Mouse (Mus musculus): Measurements from ENCODE around the gene Polr3f.

Gene Polr3f

DNA sequence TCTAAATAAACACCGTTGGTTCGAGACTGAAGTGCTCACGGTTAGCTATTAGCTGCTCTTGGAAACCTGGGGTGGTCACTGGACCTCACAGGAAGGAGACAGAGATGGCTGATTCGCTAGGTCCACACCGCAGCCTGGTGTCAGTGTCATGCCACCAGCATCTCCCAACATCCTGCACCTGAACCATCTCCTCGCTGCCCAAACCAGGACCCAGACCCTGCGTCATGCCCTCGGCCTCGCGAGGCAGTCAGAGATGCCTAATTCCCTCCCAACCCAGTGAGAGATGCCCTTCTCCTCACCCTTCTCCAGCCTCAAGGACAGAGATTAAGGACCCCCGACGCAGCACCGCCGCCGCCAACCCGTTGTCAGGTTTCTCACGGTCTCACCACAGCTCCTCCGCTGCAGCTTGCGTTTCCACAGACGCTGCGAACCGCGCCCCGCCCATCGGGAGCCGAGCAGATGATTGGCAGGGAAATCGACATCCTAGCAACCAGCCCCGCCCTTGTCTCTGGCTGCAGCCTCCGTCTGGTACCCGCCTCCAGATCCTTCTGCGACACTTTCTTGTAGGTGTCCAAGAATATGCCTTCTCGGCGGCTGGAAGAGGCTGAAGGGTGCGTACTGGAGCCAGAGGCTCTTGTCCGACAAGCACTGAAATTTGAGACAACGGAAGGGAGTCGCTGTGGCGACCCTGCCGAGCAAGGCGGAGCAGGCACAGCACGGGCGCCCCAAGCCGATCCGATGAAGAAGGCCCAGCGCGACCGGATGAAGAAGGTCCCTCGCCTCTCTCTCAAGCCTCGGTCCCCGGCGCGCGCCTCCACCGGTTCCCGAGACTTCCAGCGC is at the start of gene Polr3f, which contains the start of gene Dzank1:
Gene Polr3f (plus strand): TSS at position 738 of the 840 bp plus-strand sequence.
Gene Dzank1 (minus strand): TSS at position 434 of the 840 bp plus-strand sequence.
- DNase-seq = peak; percentile 96 to 99

DNA sequence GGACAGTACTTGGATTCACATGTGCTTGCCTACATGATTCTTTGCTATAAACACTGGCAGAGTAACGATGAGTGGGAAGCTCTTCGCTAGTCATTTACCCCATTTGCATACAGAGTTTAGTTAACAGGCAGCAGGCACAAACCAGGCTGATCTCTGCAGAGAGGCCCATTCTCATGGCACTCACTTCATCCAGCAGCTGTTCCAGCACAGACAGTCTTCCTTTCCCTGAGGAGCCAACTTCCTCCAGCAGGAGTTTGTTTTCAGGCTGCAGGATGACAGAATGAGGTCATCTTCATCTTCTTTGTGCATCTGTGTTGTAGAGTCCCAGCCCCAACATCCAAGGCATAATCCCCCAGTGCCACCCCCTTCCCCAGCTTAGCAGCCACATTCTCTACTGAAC is 48.1 kb upstream of the Polr3f start:
- no peak for DNase-seq

DNA sequence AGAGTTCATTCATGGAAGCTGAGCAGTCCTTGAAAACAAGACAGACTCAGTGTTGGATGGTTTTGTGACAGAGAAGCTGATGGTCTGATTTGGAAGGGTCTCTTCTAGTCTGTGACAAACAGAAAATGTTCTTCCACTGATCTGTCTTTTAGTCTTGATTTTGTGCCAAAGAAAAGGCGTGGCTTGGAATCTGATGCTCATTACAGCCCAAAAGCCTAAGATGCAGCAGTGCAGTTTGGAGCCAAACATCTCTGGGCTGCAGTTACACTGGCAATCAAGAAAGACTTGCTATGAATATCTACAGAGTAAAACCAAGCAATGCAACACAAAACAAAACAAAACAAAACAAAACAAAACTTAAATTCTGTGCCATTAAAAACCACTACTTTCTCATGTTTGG is 43.4 kb upstream of the Polr3f start:
- DNase-seq = no peak

DNA sequence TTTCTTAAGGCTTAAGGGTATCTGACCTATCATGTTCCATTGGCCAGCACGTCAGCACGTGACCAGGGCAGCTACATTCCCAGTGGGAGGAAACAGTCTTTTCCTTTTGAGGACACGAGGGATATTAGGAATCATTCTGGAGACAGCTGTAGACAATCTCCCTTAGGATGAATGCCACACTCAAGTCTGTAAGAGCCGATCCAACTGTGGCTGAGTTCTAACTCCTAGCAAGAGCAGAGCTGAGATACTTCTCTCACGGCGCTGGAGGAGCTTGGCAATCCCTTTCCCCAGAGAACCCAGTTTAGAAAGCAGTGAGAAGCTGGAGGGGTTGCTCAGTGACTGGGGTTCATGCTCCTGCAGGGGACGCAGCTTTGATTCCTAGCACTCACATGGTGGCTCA is 42.1 kb upstream of the Polr3f start:
- DNase-seq = no peak

DNA sequence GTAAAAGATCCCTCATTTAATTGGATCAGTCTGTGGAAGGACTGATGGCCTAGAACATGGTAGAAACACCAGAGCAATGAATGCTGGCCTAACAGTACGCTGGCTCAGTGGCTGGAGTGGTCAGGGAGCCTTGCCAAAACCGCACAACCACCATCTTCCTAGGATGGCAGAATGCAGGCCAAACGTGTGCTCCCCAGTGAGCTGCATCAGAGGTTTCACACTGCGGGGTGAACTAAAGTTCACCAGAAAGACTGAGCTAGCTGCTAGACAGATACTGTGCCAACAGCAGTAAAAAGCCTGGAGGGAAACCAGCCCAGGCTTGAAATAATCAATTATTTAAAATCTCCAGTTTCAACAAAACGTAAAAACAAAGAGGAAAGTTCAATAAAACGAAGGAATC is 40.0 kb upstream of the Polr3f start:
- DNase-seq = no peak

DNA sequence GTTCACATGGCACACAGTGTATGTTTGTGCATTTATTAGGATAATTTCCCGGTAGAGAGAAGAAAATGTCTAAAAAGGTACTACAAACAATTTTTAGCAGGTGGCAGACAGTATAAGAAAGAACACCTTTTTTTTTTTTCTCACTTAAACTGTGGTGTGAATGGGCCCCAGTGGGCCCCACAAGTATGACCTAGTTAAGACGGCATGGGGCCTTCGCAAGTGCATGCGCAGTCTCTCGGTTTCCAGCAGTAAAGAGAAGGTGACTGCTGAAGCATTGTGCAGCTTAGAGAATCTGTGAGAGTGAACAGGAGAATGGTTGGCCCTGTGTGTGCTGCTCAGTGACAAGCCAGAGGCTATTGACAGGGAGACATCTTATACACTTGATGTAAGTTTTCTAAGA is 38.2 kb upstream of the Polr3f start:
- no peak for DNase-seq

DNA sequence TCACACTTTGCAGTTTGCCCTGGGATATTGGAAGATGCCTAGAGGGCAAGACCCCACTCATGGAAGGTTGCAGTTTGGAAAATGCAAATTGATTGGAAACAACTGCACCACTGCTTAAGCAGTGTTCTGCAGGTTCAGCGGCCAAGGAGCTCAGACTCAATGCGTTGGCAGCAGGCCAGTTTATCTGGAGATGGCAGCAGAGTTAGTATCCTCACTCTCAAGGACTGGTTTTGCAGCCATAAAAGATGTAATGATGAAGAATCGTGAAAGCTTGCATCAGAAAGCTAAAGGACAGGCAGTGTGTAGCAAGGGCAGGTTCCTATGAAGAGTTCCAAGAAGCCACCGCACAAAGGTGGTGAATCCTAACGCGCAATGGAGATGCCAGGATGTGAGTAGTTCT is 25.4 kb upstream of the Polr3f start:
- peak in 1 of 2 experiments; percentile 15 for DNase-seq

DNA sequence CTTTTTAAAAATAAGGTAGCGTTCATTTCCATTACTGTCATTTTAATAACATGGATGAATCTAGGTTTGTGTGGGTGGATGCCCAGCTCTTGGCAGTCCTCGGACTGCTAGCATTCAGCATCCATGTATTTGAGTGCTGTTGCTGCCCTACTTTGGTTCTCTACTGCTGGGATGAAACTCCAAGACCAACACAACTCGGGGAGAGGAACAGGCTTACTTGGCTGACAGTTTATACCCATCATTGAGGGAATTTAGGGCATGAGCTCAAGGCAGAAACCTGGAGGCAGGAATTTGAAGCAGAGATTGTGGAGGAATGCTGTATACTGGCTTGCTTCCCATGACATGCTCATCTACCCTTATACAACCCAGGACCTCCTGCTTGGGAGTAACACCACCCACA is 12.9 kb upstream of the Polr3f start:
- no peak for DNase-seq

DNA sequence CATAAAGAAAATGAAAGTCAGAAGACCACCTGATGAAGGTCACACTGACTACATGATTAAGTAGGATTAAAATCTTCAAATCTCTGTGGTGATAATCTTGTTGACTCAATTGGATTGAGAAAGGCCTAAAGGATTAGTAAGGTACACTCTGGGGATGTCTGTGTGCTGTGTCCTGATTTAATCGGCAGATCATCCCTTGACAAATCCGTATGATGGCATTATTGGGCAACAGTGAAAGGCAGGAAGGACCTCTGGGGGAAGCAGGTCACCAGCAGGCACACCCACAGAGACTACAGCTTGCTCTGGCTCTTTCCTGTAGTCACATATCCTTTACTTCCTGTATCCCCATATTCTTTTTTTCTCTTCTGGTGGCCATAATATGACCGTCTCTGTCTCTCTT is 7.7 kb upstream of the Polr3f start:
- DNase-seq = no peak

DNA sequence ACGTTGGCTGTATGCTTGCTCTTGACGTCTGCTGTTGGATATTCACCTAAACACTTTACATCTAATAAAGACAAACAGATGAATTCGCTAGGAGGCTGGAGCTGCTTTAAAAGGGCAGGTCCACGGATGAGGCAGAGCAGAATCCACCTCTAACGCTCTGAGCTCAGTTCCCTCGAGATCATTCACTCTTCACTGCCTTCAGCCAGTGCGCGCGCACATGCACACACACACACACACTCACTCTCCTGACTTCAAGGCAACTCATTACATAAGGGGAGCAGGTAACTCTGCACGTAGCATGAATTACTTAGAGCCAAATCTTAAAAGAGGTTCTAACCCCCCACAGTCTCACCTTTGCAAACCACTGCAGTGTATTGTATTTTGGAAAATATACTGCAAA is 1.7 kb upstream of the Polr3f start:
- DNase-seq = peak; percentile 31 to 37

DNA sequence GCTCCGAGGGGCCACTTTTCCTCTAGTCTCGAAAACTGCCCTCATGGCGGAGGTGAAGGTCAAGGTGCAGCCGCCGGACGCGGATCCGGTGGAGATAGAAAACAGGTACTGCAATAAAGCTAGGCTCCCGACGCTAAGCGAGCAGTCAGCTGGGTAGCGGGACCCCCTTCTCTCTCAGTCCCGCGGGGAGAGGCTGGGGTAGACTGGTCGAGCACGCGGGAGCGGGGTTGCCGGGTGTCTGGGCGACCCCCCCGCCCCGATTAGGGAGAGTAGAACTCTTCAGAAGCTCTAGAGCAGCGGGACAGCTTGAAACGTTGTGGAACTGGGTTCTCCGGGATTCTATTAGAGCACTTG is 280 bp downstream of the Polr3f start:
- DNase-seq = no peak

DNA sequence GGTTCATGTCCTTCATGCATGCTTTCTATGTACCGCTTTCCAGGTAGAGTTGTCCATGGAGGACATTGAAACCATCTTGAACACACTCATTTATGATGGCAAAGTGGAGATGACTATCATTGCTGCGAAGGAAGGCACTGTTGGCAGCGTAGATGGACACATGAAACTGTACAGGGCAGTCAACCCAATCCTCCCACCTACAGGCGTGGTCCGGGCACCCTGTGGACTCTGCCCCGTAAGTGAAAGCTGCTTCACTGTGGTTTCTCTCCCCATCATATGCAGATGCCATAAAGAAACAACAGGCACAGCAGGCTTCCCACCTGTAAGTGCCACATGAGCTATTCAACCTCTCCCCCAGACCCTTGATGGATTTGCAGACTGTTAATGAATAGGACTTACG is 9.6 kb downstream of the Polr3f start:
- DNase-seq = no peak

DNA sequence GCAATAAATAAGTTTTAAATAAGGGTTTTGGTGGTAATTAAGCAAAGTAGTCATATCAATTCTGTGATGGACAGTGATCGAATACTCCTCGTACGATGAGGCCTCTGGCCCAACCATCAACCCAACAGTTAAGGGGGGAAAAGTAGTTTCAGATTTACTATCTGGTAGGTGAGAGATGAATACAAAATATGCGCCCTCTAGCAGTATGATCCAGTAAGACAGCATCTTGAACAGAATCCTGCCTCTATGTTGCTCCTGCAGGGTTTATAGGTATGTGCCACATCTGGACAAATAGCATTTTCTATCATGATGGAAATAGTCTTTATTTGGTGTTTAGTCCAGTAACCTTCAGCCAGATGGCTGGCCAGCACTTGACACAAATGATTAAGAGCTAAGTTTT is 13.7 kb downstream of the Polr3f start:
- DNase-seq = no peak

DNA sequence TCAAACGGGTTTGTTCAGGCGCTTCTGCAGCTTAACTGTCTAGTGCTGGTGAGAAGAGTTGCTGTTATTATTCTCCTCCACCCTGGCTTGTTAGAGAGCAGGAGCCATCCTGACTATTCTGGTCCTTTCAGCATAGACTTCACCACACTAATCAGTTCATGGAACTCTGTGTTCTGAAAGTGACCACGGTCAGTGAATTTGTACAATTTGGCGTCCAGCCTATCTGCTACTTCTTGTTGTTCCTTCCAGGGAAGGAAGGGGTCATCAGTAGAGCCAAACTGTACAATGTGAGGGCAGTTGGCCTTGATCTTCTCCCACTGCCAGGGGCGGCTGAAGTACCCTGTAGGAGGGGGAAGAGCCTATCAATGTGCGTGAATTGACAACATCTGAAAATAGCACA is 16.2 kb downstream of the Polr3f start:
- DNase-seq = no peak

DNA sequence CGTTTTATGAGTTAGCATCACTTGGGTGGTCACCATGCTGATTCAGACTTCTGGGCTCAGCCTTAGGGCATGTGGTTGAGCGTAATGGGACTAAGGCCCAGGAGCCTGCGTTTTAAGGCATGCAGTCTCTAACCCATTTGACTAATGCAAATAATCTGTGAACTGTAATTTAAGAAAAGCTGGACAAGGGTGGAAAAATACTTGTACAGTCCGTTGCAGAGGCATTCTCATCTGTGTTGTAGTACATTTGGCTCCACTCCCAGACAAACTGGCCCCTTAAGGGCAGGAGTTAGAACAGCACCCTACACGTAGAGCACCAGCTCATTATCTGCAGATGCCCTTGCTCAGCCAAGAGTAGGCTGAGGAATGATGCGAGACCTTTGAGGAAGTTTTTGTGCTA is 17.1 kb downstream of the Polr3f start:
- DNase-seq = no peak

DNA sequence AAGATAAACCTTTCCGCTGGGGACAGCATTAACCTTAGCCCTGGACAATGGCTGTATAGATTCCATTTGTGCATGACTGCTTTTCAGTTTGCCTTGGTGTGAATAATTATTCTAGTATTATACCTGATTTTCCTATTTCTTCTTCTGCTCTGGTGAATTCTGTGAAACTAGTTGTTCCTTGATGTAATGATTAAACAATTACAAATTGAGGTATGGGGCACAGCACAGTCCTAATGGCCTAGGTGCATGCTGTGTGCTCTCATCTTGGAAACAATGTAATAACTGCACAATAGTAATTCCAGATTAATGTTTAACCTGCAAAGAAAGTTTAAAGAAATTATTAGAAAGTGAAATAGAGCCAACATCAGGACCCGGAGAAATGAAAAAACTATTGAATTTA is 17.5 kb downstream of the Polr3f start:
- no peak for DNase-seq

DNA sequence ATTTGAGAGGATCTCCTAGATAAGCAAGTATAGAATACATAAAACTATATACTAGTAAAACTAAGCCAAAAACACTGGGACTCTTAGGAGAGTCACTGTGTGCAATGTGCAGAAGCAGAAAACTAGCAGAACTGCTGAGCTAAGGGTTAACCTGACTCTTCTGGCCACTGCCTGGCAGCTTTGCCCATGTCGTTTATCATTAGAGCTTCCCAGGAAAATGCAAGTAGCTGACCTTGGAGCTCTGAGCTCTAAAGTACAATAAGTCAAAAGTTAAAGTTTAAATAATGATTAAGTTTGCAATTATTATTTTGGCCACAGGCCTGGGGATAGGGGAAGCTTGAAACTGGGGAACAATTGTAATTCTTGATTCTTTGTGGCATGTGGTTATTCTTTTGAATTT is 18.0 kb downstream of the Polr3f start:
- DNase-seq = no peak

DNA sequence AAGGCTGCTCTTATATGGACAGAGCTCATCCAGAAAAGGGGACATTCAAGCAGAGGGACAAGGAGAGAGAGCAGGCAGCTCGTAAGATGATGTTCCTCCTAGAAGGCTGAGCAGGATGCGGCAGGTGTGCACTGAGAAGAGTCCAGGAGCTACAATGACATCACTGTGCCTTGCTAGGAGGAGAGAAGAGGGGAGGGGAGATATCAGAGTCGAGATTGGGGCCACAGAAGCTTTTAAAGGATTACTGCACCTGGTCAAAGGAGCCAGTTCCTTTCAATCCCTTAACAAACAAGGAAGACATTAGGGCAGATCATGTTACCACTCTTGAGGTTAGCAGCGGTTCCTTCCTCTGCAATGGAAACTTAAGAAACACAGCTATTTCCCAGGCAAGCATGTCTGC is 20.0 kb downstream of the Polr3f start:
- DNase-seq = no peak

DNA sequence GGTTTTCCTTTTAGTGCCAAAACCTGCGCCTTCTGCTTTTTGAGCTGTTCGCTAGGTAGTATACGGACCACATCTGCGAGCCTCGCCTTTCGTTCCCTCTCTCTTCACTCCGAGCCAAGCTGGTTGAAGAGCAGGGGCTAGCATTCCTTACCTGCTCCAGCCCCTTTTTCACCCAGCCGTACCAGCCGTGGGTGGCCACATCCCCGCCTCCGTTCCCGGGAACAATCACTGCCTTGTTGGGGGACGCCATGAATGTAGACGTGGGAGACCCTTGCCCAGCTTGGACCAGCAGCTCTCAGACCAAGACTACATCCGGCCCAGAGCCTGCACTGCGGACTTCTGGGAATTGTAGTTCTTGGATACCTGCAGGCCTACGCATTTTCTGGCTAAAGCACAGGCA is 23.0 kb downstream of the Polr3f start, which contains the start of gene Rbbp9:
Gene Rbbp9 (minus strand): TSS at position 341 of the 400 bp plus-strand sequence.
- peak; percentile 72 to 73 for DNase-seq

DNA sequence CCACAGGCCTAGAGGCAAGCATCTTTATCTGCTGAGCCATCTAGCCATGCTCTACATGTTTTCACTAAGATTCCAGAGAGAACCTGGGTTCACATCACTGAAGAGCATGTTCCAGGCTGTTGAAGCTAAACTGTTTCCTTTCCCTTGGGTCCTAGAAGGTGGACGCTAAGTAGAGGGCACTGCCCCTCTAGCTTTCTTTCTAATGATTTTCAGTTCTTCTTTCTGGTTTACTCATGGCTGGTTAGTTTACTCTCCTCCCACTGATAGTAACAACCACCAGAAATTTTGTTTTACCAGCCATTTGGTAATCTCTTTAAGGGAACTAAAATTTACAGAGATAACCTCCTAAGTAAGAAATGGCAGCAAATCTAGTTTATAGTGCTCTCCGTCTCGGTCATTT is 26.4 kb downstream of the Polr3f start:
- no peak for DNase-seq

DNA sequence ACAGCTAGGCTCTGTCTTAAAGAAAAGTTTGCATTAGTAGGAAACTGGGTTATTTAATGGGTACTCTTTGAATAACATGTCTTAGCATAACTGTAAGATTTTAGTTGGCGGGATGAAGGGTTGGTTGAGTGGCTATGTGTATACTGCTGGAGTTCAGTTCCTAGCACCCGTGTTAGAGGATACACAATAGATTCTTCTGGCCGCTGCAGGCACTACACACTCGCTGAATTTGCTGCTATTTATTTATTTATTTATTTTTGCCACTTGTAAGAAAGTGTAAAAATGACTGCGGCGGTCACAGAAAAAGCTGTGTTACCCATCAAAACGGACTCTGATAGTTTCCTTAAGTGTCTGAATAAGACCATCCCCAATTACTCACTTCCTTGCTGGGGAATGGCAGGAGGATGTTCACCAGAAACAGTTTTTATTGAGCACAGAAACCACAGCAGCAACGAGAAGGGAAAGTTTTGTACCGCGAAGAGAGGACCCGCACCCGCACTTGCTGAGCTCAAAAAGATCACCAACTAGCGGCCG is 27.8 kb downstream of the Polr3f start:
- DNase-seq = no peak

DNA sequence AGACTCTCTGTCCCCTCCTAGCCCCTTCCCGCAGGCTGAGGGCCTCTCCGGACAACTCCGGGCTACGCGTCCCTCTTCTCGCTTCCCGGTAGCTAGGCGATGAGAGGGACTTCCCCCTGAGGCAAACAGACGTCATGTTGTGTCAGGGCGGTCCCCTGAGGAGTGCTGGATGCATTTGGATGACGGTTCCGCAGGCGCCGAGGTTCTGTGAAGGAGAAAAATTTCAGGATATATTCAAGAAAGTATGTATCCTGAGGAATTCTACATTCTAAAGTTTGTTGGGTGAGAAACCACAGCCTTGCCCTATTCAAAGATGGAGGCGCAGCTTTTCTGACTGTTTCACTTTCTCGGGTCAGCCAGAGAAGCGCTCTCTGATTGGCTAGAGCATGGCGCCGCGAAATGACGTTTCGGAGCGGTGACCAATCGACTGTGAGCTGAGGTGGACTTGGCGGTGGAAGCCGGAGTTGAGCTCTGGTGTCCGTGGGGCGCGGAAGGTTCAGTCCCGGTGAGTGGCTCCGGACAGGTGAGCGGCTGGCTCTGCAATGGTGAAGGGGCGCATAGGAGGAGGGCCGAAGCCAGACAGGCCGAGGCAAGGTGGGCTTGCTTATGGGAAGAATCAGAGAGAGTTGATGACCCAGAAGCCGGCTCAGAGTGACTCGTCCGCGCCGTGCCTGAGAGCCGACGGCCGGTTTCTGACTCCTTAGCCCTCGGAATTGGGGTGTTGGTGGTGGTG is 28.5 kb downstream of the Polr3f start, which contains the start of gene Sec23b:
Gene Sec23b (plus strand): TSS at position 410 of the 733 bp plus-strand sequence.
- DNase-seq = peak; percentile 96 to 98

DNA sequence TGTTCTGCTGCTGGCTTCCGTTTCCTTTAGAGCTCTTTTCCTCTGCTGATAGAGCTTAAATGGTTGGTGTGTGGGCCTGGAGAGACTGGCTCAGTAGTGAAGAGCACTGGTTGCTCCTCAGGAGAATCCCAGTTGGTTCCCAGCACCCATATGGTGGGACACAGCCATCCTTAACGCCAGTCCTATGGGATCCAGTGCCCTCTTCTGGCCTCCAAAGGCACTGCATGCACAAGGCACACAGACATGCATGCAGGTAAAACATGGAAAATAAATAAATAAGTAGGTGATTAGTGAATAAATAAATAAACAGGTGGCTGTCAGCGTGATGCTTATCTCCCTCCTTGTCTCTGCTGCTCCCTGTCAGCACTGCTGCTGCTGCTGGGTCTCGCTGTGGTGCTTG is 61.2 kb downstream of the Polr3f start:
- no peak for DNase-seq
